Mouse (Mus musculus): ENCODE results near the gene Pramef17. TPM values are rescaled to one million over a fixed set of nuclear protein-coding genes. Genes with fewer than 3 reads are reported as not detected.
"Not testable (repeated sequence)": the region's sequence is repeated elsewhere in the genome, so short reads cannot be mapped to it uniquely, and the experiment has no call there.

The Pramef17 gene
- not detected for polyA plus RNA-seq (2012; fragmentation: generic; extraction: Trizol)
- long read RNA-seq, experiment 1: 0 reads
- long read RNA-seq, experiment 2: 0 reads

GRCm38 (mm10) chr4:143994269-143994668, at the start of gene Pramef17:
Pramef17 (minus strand) TSS chr4:143994369.
- not testable (repeated sequence) for H3K79me2 ChIP-seq (ENCODE audit: control insufficient read depth, insufficient read depth); H3K27me3 ChIP-seq (ENCODE audit: control insufficient read depth, insufficient read depth, insufficient read length); H3ac ChIP-seq (ENCODE audit: control insufficient read depth, insufficient read length, low read depth); H3K36me3 ChIP-seq (ENCODE audit: control insufficient read depth, insufficient read depth); H3K79me3 ChIP-seq (ENCODE audit: low read depth); H3K4me3 ChIP-seq (ENCODE audit: insufficient read depth, poor library complexity, severe bottlenecking)

- not testable (repeated sequence) for H3ac ChIP-seq (ENCODE audit: control insufficient read depth, insufficient read length, low read depth); H3K79me2 ChIP-seq (ENCODE audit: control insufficient read depth, insufficient read depth); H3K27me3 ChIP-seq (ENCODE audit: control insufficient read depth, insufficient read depth, insufficient read length); H3K36me3 ChIP-seq (ENCODE audit: control insufficient read depth, insufficient read depth); H3K4me3 ChIP-seq (ENCODE audit: insufficient read depth, poor library complexity, severe bottlenecking); H3K79me3 ChIP-seq (ENCODE audit: low read depth)
Observed at GRCm38 (mm10) chr4:143988126-143988525, 6.0 kb downstream of the Pramef17 start.

GRCm38 (mm10) chr4:143987475-143987941, 6.7 kb downstream of the Pramef17 start:
- H3K36me3 ChIP-seq (ENCODE audit: control insufficient read depth, insufficient read depth); H3K79me3 ChIP-seq (ENCODE audit: low read depth); H3ac ChIP-seq (ENCODE audit: control insufficient read depth, insufficient read length, low read depth); H3K27me3 ChIP-seq (ENCODE audit: control insufficient read depth, insufficient read depth, insufficient read length); H3K79me2 ChIP-seq (ENCODE audit: control insufficient read depth, insufficient read depth); H3K4me3 ChIP-seq (ENCODE audit: insufficient read depth, poor library complexity, severe bottlenecking): not testable (repeated sequence)

- not testable (repeated sequence) for H3K36me3 ChIP-seq (ENCODE audit: control insufficient read depth, insufficient read depth); H3K79me3 ChIP-seq (ENCODE audit: low read depth)
Observed at GRCm38 (mm10) chr4:143985733-143986132, 8.4 kb downstream of the Pramef17 start.

GRCm38 (mm10) chr4:143985165-143985564, 9.0 kb downstream of the Pramef17 start:
- H3K79me2 ChIP-seq (ENCODE audit: control insufficient read depth, insufficient read depth); H3K79me3 ChIP-seq (ENCODE audit: low read depth); H3K36me3 ChIP-seq (ENCODE audit: control insufficient read depth, insufficient read depth); H3K4me3 ChIP-seq (ENCODE audit: insufficient read depth, poor library complexity, severe bottlenecking); H3K27me3 ChIP-seq (ENCODE audit: control insufficient read depth, insufficient read depth, insufficient read length); H3ac ChIP-seq (ENCODE audit: control insufficient read depth, insufficient read length, low read depth): not testable (repeated sequence)

More at GRCm38 (mm10) chr4:143985733-143986132, 8.4 kb downstream of the Pramef17 start:
- not testable (repeated sequence) for H3K79me2 ChIP-seq (ENCODE audit: control insufficient read depth, insufficient read depth); H3ac ChIP-seq (ENCODE audit: control insufficient read depth, insufficient read length, low read depth); H3K27me3 ChIP-seq (ENCODE audit: control insufficient read depth, insufficient read depth, insufficient read length); H3K4me3 ChIP-seq (ENCODE audit: insufficient read depth, poor library complexity, severe bottlenecking)

- H3K36me3 ChIP-seq (ENCODE audit: control insufficient read depth, insufficient read depth); H3K27me3 ChIP-seq (ENCODE audit: control insufficient read depth, insufficient read depth, insufficient read length); H3K79me3 ChIP-seq (ENCODE audit: low read depth); H3K79me2 ChIP-seq (ENCODE audit: control insufficient read depth, insufficient read depth); H3K4me3 ChIP-seq (ENCODE audit: insufficient read depth, poor library complexity, severe bottlenecking); H3ac ChIP-seq (ENCODE audit: control insufficient read depth, insufficient read length, low read depth): not testable (repeated sequence)
Observed at GRCm38 (mm10) chr4:143983446-143983845, 10.7 kb downstream of the Pramef17 start.

GRCm38 (mm10) chr4:143966850-143967249, 27.3 kb downstream of the Pramef17 start, which contains the start of gene Gm13101:
Gm13101 (minus strand) TSS chr4:143966950.
- not testable (repeated sequence) for H3K79me2 ChIP-seq (ENCODE audit: control insufficient read depth, insufficient read depth); H3K4me3 ChIP-seq (ENCODE audit: insufficient read depth, poor library complexity, severe bottlenecking); H3K27me3 ChIP-seq (ENCODE audit: control insufficient read depth, insufficient read depth, insufficient read length); H3K36me3 ChIP-seq (ENCODE audit: control insufficient read depth, insufficient read depth); H3K79me3 ChIP-seq (ENCODE audit: low read depth); H3ac ChIP-seq (ENCODE audit: control insufficient read depth, insufficient read length, low read depth)

GRCm38 (mm10) chr4:143950916-143951315, 43.3 kb downstream of the Pramef17 start, which contains the start of gene Pramef25:
Pramef25 (minus strand) TSS chr4:143951016.
- not testable (repeated sequence) for H3K27me3 ChIP-seq (ENCODE audit: control insufficient read depth, insufficient read depth, insufficient read length); H3K36me3 ChIP-seq (ENCODE audit: control insufficient read depth, insufficient read depth); H3K4me3 ChIP-seq (ENCODE audit: insufficient read depth, poor library complexity, severe bottlenecking); H3ac ChIP-seq (ENCODE audit: control insufficient read depth, insufficient read length, low read depth); H3K79me3 ChIP-seq (ENCODE audit: low read depth); H3K79me2 ChIP-seq (ENCODE audit: control insufficient read depth, insufficient read depth)

Other genes starting within 250 kb of the Pramef17 start
- not detected for gene Gm13023, start 205.0 kb downstream of the Pramef17 start, polyA plus RNA-seq (2012; fragmentation: generic; extraction: Trizol)
- not detected for gene Gm13084, start 178.3 kb downstream of the Pramef17 start, polyA plus RNA-seq (2012; fragmentation: generic; extraction: Trizol)
- gene Gm13103, start 147.9 kb downstream of the Pramef17 start, polyA plus RNA-seq (2012; fragmentation: generic; extraction: Trizol): not detected
- gene Pramef6, start 94.0 kb downstream of the Pramef17 start, polyA plus RNA-seq (2012; fragmentation: generic; extraction: Trizol): 0.07 TPM
- 0.04 TPM for gene Pramef25, start 43.4 kb downstream of the Pramef17 start, polyA plus RNA-seq (2012; fragmentation: generic; extraction: Trizol)
- gene Gm13101, start 27.4 kb downstream of the Pramef17 start, polyA plus RNA-seq (2012; fragmentation: generic; extraction: Trizol): not detected
- not detected for gene Pramel4, start 64.8 kb upstream of the Pramef17 start, polyA plus RNA-seq (2012; fragmentation: generic; extraction: Trizol)
- gene Gm13102, start 112.1 kb upstream of the Pramef17 start, polyA plus RNA-seq (2012; fragmentation: generic; extraction: Trizol): not detected
- not detected for gene Oog3, start 168.3 kb upstream of the Pramef17 start, polyA plus RNA-seq (2012; fragmentation: generic; extraction: Trizol)
- not detected for gene Oog2, start 196.3 kb upstream of the Pramef17 start, polyA plus RNA-seq (2012; fragmentation: generic; extraction: Trizol)
- not detected for gene C87977, start 218.9 kb upstream of the Pramef17 start, polyA plus RNA-seq (2012; fragmentation: generic; extraction: Trizol)